Mouse (Mus musculus) spleen, adult 2 months (tissue): ENCODE data around the gene Mylpf. TPM values are rescaled to one million over a fixed set of nuclear protein-coding genes. Genes with fewer than 3 reads are reported as not detected.

Source experiments
- DNase-seq, 2 experiments: peaks; one replicate each; pipeline versions ENCODE4 v3.0.0 to v3.0.0-alpha.2; 2012 to 2021; ENCODE audit warnings: low spot score in 2 of 2, low read depth in 1 of 2
- H3K27ac ChIP-seq: fragments of 200-500 bp; 2 replicates; pipeline ENCODE4 v1.5.1; 2012; ENCODE audit warnings: low read length, inconsistent platforms; ENCODE audit not compliant: insufficient read depth
- H3K27me3 ChIP-seq: fragments of 200-500 bp; 2 replicates; pipeline ENCODE4 v1.6.1; 2012; ENCODE audit warnings: mild to moderate bottlenecking, moderate library complexity, low read length, inconsistent platforms; ENCODE audit not compliant: control insufficient read depth, insufficient read depth
- H3K36me3 ChIP-seq: fragments of 200-500 bp; 2 replicates; pipeline ENCODE4 v1.6.1; 2012; ENCODE audit warnings: mild to moderate bottlenecking, low read length, inconsistent platforms; ENCODE audit not compliant: control insufficient read depth, insufficient read depth
- H3K4me1 ChIP-seq: fragments of 200-500 bp; 2 replicates; pipeline ENCODE4 v1.6.1; 2011; ENCODE audit warnings: inconsistent platforms; ENCODE audit not compliant: control insufficient read depth, insufficient read depth, insufficient read length
- H3K4me3 ChIP-seq: fragments of 200-500 bp; 2 replicates; pipeline ENCODE4 v1.5.1; 2011; ENCODE audit warnings: mild to moderate bottlenecking, inconsistent platforms; ENCODE audit not compliant: insufficient read depth, insufficient read length; ENCODE audit errors: extremely low read depth
- CTCF ChIP-seq: fragments of 200-500 bp; IDR thresholded peaks from 2 replicates; pipeline ENCODE4 v1.5.1; 2011; ENCODE audit warnings: mild to moderate bottlenecking, inconsistent platforms; ENCODE audit not compliant: insufficient read depth, insufficient read length, insufficient replicate concordance; ENCODE audit errors: extremely low read depth
- POLR2A ChIP-seq: fragments of 200-500 bp; IDR thresholded peaks from 2 replicates; pipeline ENCODE4 v1.6.1; 2011; ENCODE audit warnings: low read depth, low read length, inconsistent platforms
- WGBS: fragments of 180-500 bp; shearing (Covaris S2); methylation state at CpG from one replicate; pipeline ENCODE4 v1.1.7; 2018; 5-methylcytosine and 5-hydroxymethylcytosine counted together
- polyA plus RNA-seq: library from polyadenylated mRNA; depleted of rRNA; stranded (reverse); fragments of >200 nt; gene quantifications from 2 replicates; pipeline ENCODE4 v1.2.3, GENCODE M21; 2012; rRNA removed

Gene Mylpf
- polyA plus RNA-seq, 1 experiment: 1.2 TPM

DNA sequence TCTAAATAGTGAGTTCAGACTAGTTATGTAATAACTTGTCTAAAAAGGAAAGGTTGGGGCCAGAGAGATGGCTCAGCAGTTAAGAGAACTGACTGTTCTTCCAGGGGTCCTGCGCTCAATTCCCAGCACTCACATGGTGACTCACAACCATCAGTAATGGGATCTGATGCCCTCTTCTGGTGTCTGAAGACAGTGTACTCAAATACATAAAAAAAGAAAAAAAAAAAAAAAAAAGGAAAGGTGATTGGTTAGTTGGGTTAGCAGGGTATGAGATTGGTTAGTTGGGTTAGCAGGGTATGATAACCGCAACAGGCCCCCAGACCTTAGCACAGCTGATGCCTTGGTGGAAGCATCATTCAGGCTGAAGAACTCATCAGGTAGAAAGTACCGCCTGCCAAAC, 54.8 kb downstream of the Mylpf start:
- no peaks in the 10 kb centered on the region for H3K36me3 ChIP-seq
- no peak overlapping the region for H3K27ac ChIP-seq
- H3K27me3 ChIP-seq: no peaks in the 10 kb centered on the region
- 91% methylated on average over 3 of the region's 3 CpGs for WGBS
- no peaks in the 10 kb centered on the region; the same call in 1 of the 2 replicates for H3K4me1 ChIP-seq
- no peak for TF ChIP-seq POLR2A
- no peak for TF ChIP-seq CTCF
- H3K4me3 ChIP-seq: no peak overlapping the region
- no peak for DNase-seq

Other genes starting within 250 kb of the Mylpf start
- 154 and 201 TPM in 2 replicates for gene Cdipt, start 233.0 kb upstream of the Mylpf start, polyA plus RNA-seq
- gene Cdiptos, start 232.8 kb upstream of the Mylpf start, polyA plus RNA-seq: 0.59 and 0.71 TPM in 2 replicates
- 63.3 and 80.9 TPM in 2 replicates for gene Mvp, start 194.3 kb upstream of the Mylpf start, polyA plus RNA-seq
- gene Pagr1b, start 192.4 kb upstream of the Mylpf start, polyA plus RNA-seq: 0.48 and 2.5 TPM in 2 replicates
- gene Pagr1a, start 191.5 kb upstream of the Mylpf start, polyA plus RNA-seq: 3.1 and 3.3 TPM in 2 replicates
- gene Gm42742, start 187.8 kb upstream of the Mylpf start, polyA plus RNA-seq: 27.8 and 31.8 TPM in 2 replicates
- 5.8 and 6.5 TPM in 2 replicates for gene Prrt2, start 187.7 kb upstream of the Mylpf start, polyA plus RNA-seq
- 215 and 345 TPM in 2 replicates for gene Maz, start 181.9 kb upstream of the Mylpf start, polyA plus RNA-seq
- 6.3 and 8.2 TPM in 2 replicates for gene Kif22, start 166.4 kb upstream of the Mylpf start, polyA plus RNA-seq
- gene Zg16, start 121.6 kb upstream of the Mylpf start, polyA plus RNA-seq: 1,018 and 1,065 TPM in 2 replicates
- 135 and 221 TPM in 2 replicates for gene AI467606, start 117.5 kb upstream of the Mylpf start, polyA plus RNA-seq
- 5.5 and 5.8 TPM in 2 replicates for gene Qprt, start 86.7 kb upstream of the Mylpf start, polyA plus RNA-seq
- gene Spn, start 71.1 kb upstream of the Mylpf start, polyA plus RNA-seq: 54.6 and 56.6 TPM in 2 replicates
- gene Cd2bp2, start 12.8 kb upstream of the Mylpf start, polyA plus RNA-seq: 22.7 and 26.4 TPM in 2 replicates
- gene Tbc1d10b, start 422 bp upstream of the Mylpf start, polyA plus RNA-seq: 33.0 and 34.3 TPM in 2 replicates
- 9.2 and 12.9 TPM in 2 replicates for gene Zfp553, start 24.2 kb downstream of the Mylpf start, polyA plus RNA-seq
- gene Sept1, start 24.2 kb downstream of the Mylpf start, polyA plus RNA-seq: 280 and 335 TPM in 2 replicates
- gene Zfp771, start 35.4 kb downstream of the Mylpf start, polyA plus RNA-seq: 35.6 and 68.3 TPM in 2 replicates
- gene Dctpp1, start 51.8 kb downstream of the Mylpf start, polyA plus RNA-seq: 30.8 and 37.5 TPM in 2 replicates
- gene Sephs2, start 65.2 kb downstream of the Mylpf start, polyA plus RNA-seq: 12.9 and 16.0 TPM in 2 replicates
- 92.1 and 105 TPM in 2 replicates for gene Itgal, start 87.4 kb downstream of the Mylpf start, polyA plus RNA-seq
- 7.8 and 12.1 TPM in 2 replicates for gene Zfp768, start 136.7 kb downstream of the Mylpf start, polyA plus RNA-seq
- 7.2 and 10.0 TPM in 2 replicates for gene Zfp747, start 167.2 kb downstream of the Mylpf start, polyA plus RNA-seq
- gene 9130019O22Rik, start 178.3 kb downstream of the Mylpf start, polyA plus RNA-seq: 3.2 and 3.7 TPM in 2 replicates
- 4.3 and 6.4 TPM in 2 replicates for gene E430018J23Rik, start 184.7 kb downstream of the Mylpf start, polyA plus RNA-seq
- gene Zfp764, start 197.9 kb downstream of the Mylpf start, polyA plus RNA-seq: 6.1 TPM in 2 replicates
- 24.9 and 35.9 TPM in 2 replicates for gene Zfp688, start 213.2 kb downstream of the Mylpf start, polyA plus RNA-seq
- gene Zfp689, start 240.3 kb downstream of the Mylpf start, polyA plus RNA-seq: 4.1 and 6.2 TPM in 2 replicates